Mouse (Mus musculus) ES-E14 (cell line): ENCODE results near the gene Cst6.

Experiments
- CHD2 ChIP-seq: IDR thresholded peaks from 2 replicates; pipeline ENCODE4 v1.6.1; 2014; ENCODE audit warnings: mild to moderate bottlenecking, low read depth, low read length, inconsistent platforms
- HCFC1 ChIP-seq: IDR thresholded peaks from 2 replicates; pipeline ENCODE4 v1.6.1; 2012; ENCODE audit warnings: low read length, inconsistent platforms, borderline replicate concordance; ENCODE audit not compliant: insufficient read depth
- MAFK ChIP-seq: IDR thresholded peaks from 2 replicates; pipeline ENCODE4 v1.6.1; 2014; ENCODE audit warnings: mild to moderate bottlenecking, low read depth, low read length, inconsistent platforms; ENCODE audit not compliant: insufficient read depth
- ZC3H11A ChIP-seq: IDR thresholded peaks from 2 replicates; pipeline ENCODE4 v1.6.1; 2012; ENCODE audit warnings: low read depth, mild to moderate bottlenecking, inconsistent platforms, low read length, borderline replicate concordance
- ZNF384 ChIP-seq: IDR thresholded peaks from 2 replicates; pipeline ENCODE4 v1.6.1; 2012; ENCODE audit warnings: low read depth, low read length, inconsistent platforms

DNA sequence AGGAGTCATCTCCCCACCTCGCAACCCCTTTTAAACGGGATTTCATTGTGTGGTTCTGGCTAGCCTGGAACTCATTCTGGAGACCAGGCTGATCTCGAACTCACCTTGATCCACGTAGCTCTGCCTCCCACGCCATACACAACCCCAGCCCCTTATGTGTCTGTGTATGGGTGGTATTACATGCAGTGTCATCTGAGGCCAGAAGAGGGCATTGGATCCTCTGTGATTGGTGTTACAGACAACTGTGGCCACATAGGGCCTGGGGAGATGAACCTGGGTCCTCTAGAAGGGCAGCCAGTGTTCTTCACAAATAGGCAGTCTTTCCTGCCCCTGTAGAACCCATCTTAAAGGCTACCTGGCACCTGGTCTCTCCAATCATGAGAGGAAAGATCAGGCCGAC is 43.1 kb downstream of the Cst6 start:
- no peak for TF ChIP-seq ZNF384
- no peak for TF ChIP-seq ZC3H11A
- no peak for TF ChIP-seq CHD2
- TF ChIP-seq HCFC1: no peak
- TF ChIP-seq MAFK: no peak
